Mouse (Mus musculus): ENCODE measurements around the gene Alms1. TPM values are rescaled to one million over a fixed set of nuclear protein-coding genes. Genes with fewer than 3 reads are reported as not detected.

Alms1 gene
- polyA plus RNA-seq (2016; fragmentation: Nextera tagmentation; extraction: Ambion mirVana), result 6.9 and 9.4 TPM in 2 replicates

GRCm38 (mm10) chr6:85587396-85588143 is at the start of gene Alms1:
Alms1 (plus strand) TSS chr6:85587531.
- Histone ChIP-seq H3K9me3 (no peaks in the 10 kb centered on the region), H3K4me1 (replicated peaks) (peaks cover 27% of the 10 kb centered on the region), H3K27me3 (ENCODE audit: insufficient read depth, poor library complexity, severe bottlenecking) (no peaks in the 10 kb centered on the region), H3K4me3 (peak within 1 kb of the TSS; percentile 95), H3K27ac (peak within 1 kb of the TSS; percentile 97), H3K36me3 (peaks cover 7% of the 10 kb centered on the region; the same call in 1 of the 2 replicates)
- WGBS, result under 1% methylated on average over 59 of the region's 59 CpGs
- DNase-seq (ENCODE audit: low spot score), result peak; percentile 96

GRCm38 (mm10) chr6:85543351-85544175 is 43.8 kb upstream of the Alms1 start:
- no peak for DNase-seq (ENCODE audit: low spot score)
- H3K27me3 ChIP-seq (ENCODE audit: insufficient read depth, poor library complexity, severe bottlenecking), result no peaks in the 10 kb centered on the region
- H3K27ac ChIP-seq, result no peak overlapping the region
- no peaks in the 10 kb centered on the region for H3K9me3 ChIP-seq
- 82% methylated on average over 10 of the region's 10 CpGs for WGBS
- no peak overlapping the region for H3K4me3 ChIP-seq
- no peaks in the 10 kb centered on the region for H3K4me1 ChIP-seq (replicated peaks)
- H3K36me3 ChIP-seq, result no peaks in the 10 kb centered on the region

DNA sequence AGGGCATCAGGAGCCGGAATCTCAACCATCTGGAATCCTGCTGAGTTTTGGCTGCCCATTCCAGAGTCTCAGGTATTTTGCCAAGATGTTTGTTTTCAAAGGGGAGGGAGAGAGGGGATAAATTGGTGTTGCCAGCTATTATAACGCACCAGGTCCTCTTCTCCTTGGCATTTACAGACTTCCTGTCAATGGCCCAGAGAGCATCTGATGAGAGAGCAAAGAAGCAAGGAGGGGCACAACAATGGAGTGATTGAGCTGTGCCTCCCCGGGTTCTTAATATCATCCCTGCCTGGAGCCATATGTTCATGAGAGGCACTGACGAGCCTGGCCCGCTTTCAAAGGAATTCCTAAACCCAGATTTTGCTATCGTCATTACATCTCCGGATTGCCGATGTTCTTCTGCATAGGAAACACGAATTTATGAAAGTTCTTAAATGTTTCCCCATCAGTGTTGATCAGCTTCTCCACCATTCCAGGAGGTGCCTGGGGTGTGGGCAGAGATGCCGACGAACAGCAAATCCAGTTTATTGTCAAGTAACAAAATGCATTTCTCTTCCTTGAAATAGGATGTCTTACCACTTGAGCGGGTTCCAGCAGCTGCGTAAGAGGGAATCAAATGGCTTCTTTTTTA is 43.0 kb upstream of the Alms1 start:
- Histone ChIP-seq H3K4me1 (replicated peaks) (no peaks in the 10 kb centered on the region), H3K9me3 (no peaks in the 10 kb centered on the region), H3K27ac (no peak overlapping the region), H3K36me3 (no peaks in the 10 kb centered on the region), H3K4me3 (no peak overlapping the region), H3K27me3 (ENCODE audit: insufficient read depth, poor library complexity, severe bottlenecking) (no peaks in the 10 kb centered on the region)
- WGBS, result 71% methylated on average over 13 of the region's 13 CpGs
- DNase-seq (ENCODE audit: low spot score), result no peak

DNA sequence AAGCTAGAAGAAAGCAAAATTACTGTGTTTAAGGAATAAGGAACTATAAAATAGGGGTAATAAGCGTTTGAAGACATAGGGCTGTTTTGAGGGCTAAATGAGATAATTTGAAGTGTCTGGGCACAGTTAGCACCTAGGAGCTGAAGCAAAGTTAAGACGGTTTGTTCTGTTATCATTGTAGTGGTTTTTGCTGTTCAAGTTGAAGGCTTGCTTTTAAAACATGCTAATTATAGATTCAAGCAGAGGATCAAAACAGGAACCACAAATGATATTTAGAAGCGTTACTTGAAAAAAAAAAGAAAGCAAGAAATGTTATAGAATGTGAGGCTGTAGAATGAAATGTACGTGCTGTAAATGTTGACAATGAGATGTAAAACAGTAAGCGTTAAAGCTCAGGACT is 39.7 kb upstream of the Alms1 start:
- Histone ChIP-seq H3K4me3 (no peak overlapping the region), H3K36me3 (no peaks in the 10 kb centered on the region), H3K27ac (no peak overlapping the region), H3K9me3 (no peaks in the 10 kb centered on the region), H3K27me3 (ENCODE audit: insufficient read depth, poor library complexity, severe bottlenecking) (no peaks in the 10 kb centered on the region), H3K4me1 (replicated peaks) (no peaks in the 10 kb centered on the region)
- WGBS, result 92% methylated on average over 5 of the region's 5 CpGs
- DNase-seq (ENCODE audit: low spot score), result no peak

GRCm38 (mm10) chr6:85562374-85562773 is 25.0 kb upstream of the Alms1 start:
- no peak overlapping the region for H3K4me3 ChIP-seq
- H3K27me3 ChIP-seq (ENCODE audit: insufficient read depth, poor library complexity, severe bottlenecking), result no peaks in the 10 kb centered on the region
- H3K9me3 ChIP-seq, result no peaks in the 10 kb centered on the region
- no peaks in the 10 kb centered on the region for H3K36me3 ChIP-seq
- DNase-seq (ENCODE audit: low spot score), result no peak
- WGBS, result 32% methylated on average over 1 of the region's 1 CpGs
- no peaks in the 10 kb centered on the region for H3K4me1 ChIP-seq (replicated peaks)
- no peak overlapping the region for H3K27ac ChIP-seq

GRCm38 (mm10) chr6:85572816-85573215 is 14.5 kb upstream of the Alms1 start:
- H3K27me3 ChIP-seq (ENCODE audit: insufficient read depth, poor library complexity, severe bottlenecking), result no peaks in the 10 kb centered on the region
- 84% methylated on average over 5 of the region's 5 CpGs for WGBS

GRCm38 (mm10) chr6:85581688-85582087 is 5.6 kb upstream of the Alms1 start:
- no peaks in the 10 kb centered on the region for H3K36me3 ChIP-seq
- no peak overlapping the region for H3K4me3 ChIP-seq
- DNase-seq (ENCODE audit: low spot score), result no peak
- WGBS, result 92% methylated on average over 5 of the region's 5 CpGs
- no peaks in the 10 kb centered on the region for H3K9me3 ChIP-seq
- H3K27me3 ChIP-seq (ENCODE audit: insufficient read depth, poor library complexity, severe bottlenecking), result no peaks in the 10 kb centered on the region
- no peaks in the 10 kb centered on the region for H3K4me1 ChIP-seq (replicated peaks)
- no peak overlapping the region for H3K27ac ChIP-seq

More at GRCm38 (mm10) chr6:85572816-85573215, 14.5 kb upstream of the Alms1 start:
- no peaks in the 10 kb centered on the region for H3K4me1 ChIP-seq (replicated peaks)
- DNase-seq (ENCODE audit: low spot score), result no peak
- H3K4me3 ChIP-seq, result no peak overlapping the region
- no peaks in the 10 kb centered on the region for H3K9me3 ChIP-seq
- no peaks in the 10 kb centered on the region for H3K36me3 ChIP-seq
- no peak overlapping the region for H3K27ac ChIP-seq

- no peaks in the 10 kb centered on the region for H3K36me3 ChIP-seq
These were observed 2.7 kb upstream of the Alms1 start for GRCm38 (mm10) chr6:85584612-85585011.

GRCm38 (mm10) chr6:85586805-85587367 is 445 bp upstream of the Alms1 start:
- Histone ChIP-seq H3K27me3 (ENCODE audit: insufficient read depth, poor library complexity, severe bottlenecking) (no peaks in the 10 kb centered on the region), H3K36me3 (peaks cover 7% of the 10 kb centered on the region; the same call in 1 of the 2 replicates), H3K4me3 (peak overlapping the region; percentile 95), H3K27ac (peak overlapping the region; percentile 97; the same call in 1 of the 2 replicates), H3K4me1 (replicated peaks) (peaks cover 27% of the 10 kb centered on the region), H3K9me3 (no peaks in the 10 kb centered on the region)
- WGBS, result 24% methylated on average over 9 of the region's 9 CpGs
- DNase-seq (ENCODE audit: low spot score), result peak; percentile 6

More at GRCm38 (mm10) chr6:85584612-85585011, 2.7 kb upstream of the Alms1 start:
- H3K4me1 ChIP-seq (replicated peaks), result peaks cover 17% of the 10 kb centered on the region
- H3K4me3 ChIP-seq, result no peak overlapping the region
- no peak for DNase-seq (ENCODE audit: low spot score)
- H3K9me3 ChIP-seq, result no peaks in the 10 kb centered on the region
- no peaks in the 10 kb centered on the region for H3K27me3 ChIP-seq (ENCODE audit: insufficient read depth, poor library complexity, severe bottlenecking)
- H3K27ac ChIP-seq, result no peak overlapping the region
- 90% methylated on average over 4 of the region's 4 CpGs for WGBS

GRCm38 (mm10) chr6:85588164-85588563 is 833 bp downstream of the Alms1 start:
- no peak for DNase-seq (ENCODE audit: low spot score)
- whole genome bisulfite sequencing, result under 1% methylated on average over 10 of the region's 10 CpGs
- no peaks in the 10 kb centered on the region for H3K27me3 ChIP-seq (ENCODE audit: insufficient read depth, poor library complexity, severe bottlenecking)

DNA sequence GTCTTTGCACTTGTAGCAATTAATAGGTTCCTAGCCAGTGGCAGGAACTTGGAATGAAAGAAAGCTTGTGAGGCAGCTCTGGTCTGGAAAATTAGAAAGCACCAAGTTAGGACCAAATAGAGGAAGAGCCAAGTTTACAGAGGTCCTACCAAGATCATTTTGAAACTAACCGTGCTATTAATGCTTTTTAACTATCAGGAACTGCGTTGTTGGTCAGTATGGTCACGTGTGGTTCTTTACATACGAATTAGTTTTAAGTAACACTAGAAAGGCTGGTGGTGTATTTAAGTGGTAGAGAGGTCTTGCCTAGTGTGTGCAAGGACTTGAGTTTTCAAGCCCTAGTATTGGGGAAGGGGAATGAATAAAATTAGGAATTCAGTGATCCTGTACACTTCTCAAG is 1.2 kb downstream of the Alms1 start:
- Histone ChIP-seq H3K4me1 (replicated peaks) (peaks cover 27% of the 10 kb centered on the region), H3K36me3 (peaks cover 7% of the 10 kb centered on the region; the same call in 1 of the 2 replicates), H3K4me3 (peak overlapping the region; percentile 95), H3K27ac (peak overlapping the region; percentile 97), H3K27me3 (ENCODE audit: insufficient read depth, poor library complexity, severe bottlenecking) (no peaks in the 10 kb centered on the region), H3K9me3 (no peaks in the 10 kb centered on the region)
- DNase-seq (ENCODE audit: low spot score), result no peak
- 19% methylated on average over 4 of the region's 4 CpGs for WGBS

More at GRCm38 (mm10) chr6:85588164-85588563, 833 bp downstream of the Alms1 start:
- Histone ChIP-seq H3K27ac (peak overlapping the region; percentile 97), H3K4me1 (replicated peaks) (peaks cover 27% of the 10 kb centered on the region), H3K4me3 (peak overlapping the region; percentile 95), H3K9me3 (no peaks in the 10 kb centered on the region), H3K36me3 (peaks cover 7% of the 10 kb centered on the region; the same call in 1 of the 2 replicates)

DNA sequence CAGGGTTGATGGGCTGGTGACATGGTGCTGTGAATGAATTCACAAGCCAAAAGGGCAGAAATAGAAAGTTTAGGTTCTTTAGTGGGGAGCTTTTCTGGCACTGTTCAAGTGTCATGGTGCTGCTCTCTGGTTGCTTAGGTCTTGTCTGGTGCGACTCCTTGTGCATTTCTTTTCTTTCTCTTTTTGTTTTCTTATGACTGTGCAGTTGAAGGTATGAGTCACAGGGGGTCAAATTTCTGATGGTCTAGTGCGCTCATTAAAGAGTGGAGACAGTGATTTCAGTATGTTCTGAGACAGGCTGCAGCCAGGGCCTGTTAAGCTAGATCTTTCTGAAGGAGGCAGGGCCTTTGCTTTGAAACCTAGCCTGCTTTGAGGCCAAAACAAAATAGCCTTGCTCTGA is 2.8 kb downstream of the Alms1 start:
- WGBS, result 74% methylated on average over 2 of the region's 2 CpGs
- 0 out of 2 replicates have a peak overlapping the region, but pooled peaks have one; percentile 95 for H3K4me3 ChIP-seq
- DNase-seq (ENCODE audit: low spot score), result no peak
- peaks cover 7% of the 10 kb centered on the region; the same call in 1 of the 2 replicates for H3K36me3 ChIP-seq
- H3K9me3 ChIP-seq, result no peaks in the 10 kb centered on the region
- no peak overlapping the region for H3K27ac ChIP-seq
- H3K27me3 ChIP-seq (ENCODE audit: insufficient read depth, poor library complexity, severe bottlenecking), result no peaks in the 10 kb centered on the region
- peaks cover 27% of the 10 kb centered on the region for H3K4me1 ChIP-seq (replicated peaks)
